Mouse (Mus musculus) limb, embryonic 10.5 days (tissue): ENCODE results near the gene Pdcd7. TPM values are rescaled to one million over a fixed set of nuclear protein-coding genes. Genes with fewer than 3 reads are reported as not detected.
"Not testable (repeated sequence)": the region's sequence is repeated elsewhere in the genome, so short reads cannot be mapped to it uniquely, and the experiment has no call there.

ENCODE experiments used
- DNase-seq: peaks from one replicate; pipeline ENCODE4 v3.0.0-alpha.2; 2017; ENCODE audit warnings: low spot score
- H3K27ac ChIP-seq: fragments of 300-500 bp; sonication (generic); 2 replicates; pipeline ENCODE4 v1.5.1; 2016; ENCODE audit warnings: mild to moderate bottlenecking
- H3K27me3 ChIP-seq: fragments of 300-500 bp; sonication (generic); 2 replicates; pipeline ENCODE4 v1.6.1; 2016; ENCODE audit warnings: low read depth, mild to moderate bottlenecking; ENCODE audit not compliant: poor library complexity, severe bottlenecking
- H3K36me3 ChIP-seq: fragments of 300-500 bp; sonication (generic); 2 replicates; pipeline ENCODE4 v1.6.1; 2016; ENCODE audit warnings: mild to moderate bottlenecking, moderate library complexity
- H3K4me1 ChIP-seq: fragments of 300-500 bp; sonication (generic); 2 replicates; pipeline ENCODE4 v1.6.1; 2016
- H3K4me3 ChIP-seq: fragments of 300-500 bp; sonication (generic); 2 replicates; pipeline ENCODE4 v1.5.1; 2016; ENCODE audit warnings: mild to moderate bottlenecking, moderate library complexity
- H3K9me3 ChIP-seq: fragments of 300-500 bp; sonication (generic); replicated peaks from 2 replicates; pipeline ENCODE4 v1.6.1; 2016; ENCODE audit warnings: mild to moderate bottlenecking
- WGBS: fragments of 180-500 bp; shearing (Covaris S2); methylation state at CpG from one replicate; pipeline ENCODE4 v1.1.7; 2016; 5-methylcytosine and 5-hydroxymethylcytosine counted together
- polyA plus RNA-seq: library from polyadenylated mRNA; unstranded; fragments of >200 nt; fragmentation: Nextera tagmentation; extraction: Ambion mirVana; gene quantifications from 2 replicates; pipeline ENCODE4 v1.2.1, GENCODE M21; 2016

Pdcd7 gene
- polyA plus RNA-seq, 1 experiment from 2014 or later: 11.9 TPM

DNA sequence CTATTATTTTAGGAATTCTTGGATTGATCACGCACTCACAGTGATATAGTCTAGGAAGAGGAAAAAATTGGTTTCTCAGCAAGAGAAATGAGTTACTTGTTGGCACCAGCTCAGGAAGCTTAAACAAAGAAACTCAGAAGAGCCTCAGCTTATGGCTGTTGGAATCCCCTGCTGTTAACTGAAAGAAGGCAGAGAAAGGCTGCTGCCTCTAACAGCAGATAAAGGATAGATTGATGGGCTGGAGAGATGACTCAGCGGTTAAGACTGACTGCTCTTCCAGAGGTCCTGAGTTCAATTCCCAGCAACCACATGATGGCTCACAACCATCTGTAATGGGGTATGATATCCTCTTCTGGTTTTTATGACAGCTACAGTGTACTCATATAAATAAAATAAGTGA, 18.5 kb upstream of the Pdcd7 start:
- whole genome bisulfite sequencing: 94% methylated on average over 2 of the region's 2 CpGs

DNA sequence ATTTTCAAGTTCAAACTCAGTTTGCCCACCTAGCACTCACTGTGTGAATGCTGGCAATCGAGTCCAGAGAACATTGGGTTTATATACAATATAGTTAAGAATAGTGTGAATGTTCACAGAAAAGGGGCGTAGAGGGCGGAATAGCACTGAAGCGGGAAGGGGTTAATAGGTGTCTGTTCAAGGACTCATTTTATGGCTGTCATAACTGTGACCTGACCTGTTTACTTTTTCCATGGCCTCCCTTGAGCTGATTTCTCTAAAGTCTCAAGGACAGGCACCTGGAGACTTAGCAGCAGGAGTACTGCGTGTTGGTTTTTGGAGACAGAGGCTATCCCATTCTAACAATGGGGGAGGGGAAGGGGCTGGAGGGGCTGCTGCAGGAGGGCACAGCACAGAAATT, 11.9 kb upstream of the Pdcd7 start:
- DNase-seq: no peak
- no peaks in the 10 kb centered on the region for H3K4me1 ChIP-seq
- no peaks in the 10 kb centered on the region for H3K27me3 ChIP-seq
- H3K9me3 ChIP-seq: no peaks in the 10 kb centered on the region
- H3K4me3 ChIP-seq: no peak overlapping the region
- H3K27ac ChIP-seq: no peak overlapping the region
- 86% methylated on average over 5 of the region's 5 CpGs for WGBS
- peaks cover 29% of the 10 kb centered on the region for H3K36me3 ChIP-seq

More for the DNA sequence above, 18.5 kb upstream of the Pdcd7 start:
- Histone ChIP-seq H3K36me3 (peaks cover 92% of the 10 kb centered on the region), H3K4me1 (no peaks in the 10 kb centered on the region), H3K27ac (no peak overlapping the region), H3K27me3 (no peaks in the 10 kb centered on the region), H3K9me3 (no peaks in the 10 kb centered on the region), H3K4me3 (no peak overlapping the region)
- DNase-seq: no peak

DNA sequence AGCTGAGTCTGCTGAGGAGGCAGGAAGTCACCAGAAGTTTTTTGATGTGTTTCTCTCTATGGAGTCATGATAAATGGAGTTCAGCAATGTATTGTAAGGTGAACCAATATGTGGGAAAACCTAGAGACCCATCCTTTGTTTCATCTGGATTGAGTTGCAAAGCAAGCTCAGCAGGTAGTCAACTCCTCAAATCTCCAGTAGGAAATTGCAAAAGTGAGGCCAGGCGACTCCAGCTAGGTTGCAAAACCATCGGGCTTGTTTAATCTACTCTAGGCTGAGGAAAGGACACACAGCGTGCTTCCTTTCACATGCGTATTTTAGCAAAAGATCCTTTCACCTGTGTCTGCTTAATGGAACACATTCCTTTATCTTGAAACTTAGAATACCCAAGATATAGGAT, 6.8 kb upstream of the Pdcd7 start:
- H3K27ac ChIP-seq: no peak overlapping the region
- 88% methylated on average over 4 of the region's 4 CpGs for WGBS
- DNase-seq: no peak

GRCm38 (mm10) chr9:65340414-65340813, 5.5 kb upstream of the Pdcd7 start:
- no peak overlapping the region for H3K27ac ChIP-seq
- H3K4me3 ChIP-seq: no peak overlapping the region
- H3K9me3 ChIP-seq: 0 out of 2 replicates have a peak, but pooled peaks cover 2% of the 10 kb centered on the region
- no peaks in the 10 kb centered on the region for H3K36me3 ChIP-seq
- DNase-seq: no peak
- no peaks in the 10 kb centered on the region for H3K4me1 ChIP-seq
- no peaks in the 10 kb centered on the region for H3K27me3 ChIP-seq
- 89% methylated on average over 2 of the region's 2 CpGs for WGBS

More for the DNA sequence above, 6.8 kb upstream of the Pdcd7 start:
- no peaks in the 10 kb centered on the region for H3K4me1 ChIP-seq
- H3K27me3 ChIP-seq: no peaks in the 10 kb centered on the region
- H3K4me3 ChIP-seq: no peak overlapping the region
- no peaks in the 10 kb centered on the region for H3K36me3 ChIP-seq
- H3K9me3 ChIP-seq: no peaks in the 10 kb centered on the region

GRCm38 (mm10) chr9:65345439-65345838, 465 bp upstream of the Pdcd7 start:
- not testable (repeated sequence) for H3K36me3 ChIP-seq, H3K27me3 ChIP-seq, DNase-seq, H3K9me3 ChIP-seq
- Histone ChIP-seq H3K4me1 (peaks cover 18% of the 10 kb centered on the region), H3K27ac (peak overlapping the region; percentile 92), H3K4me3 (peak overlapping the region; percentile 95)
- 72% methylated on average over 11 of the region's 11 CpGs for WGBS

DNA sequence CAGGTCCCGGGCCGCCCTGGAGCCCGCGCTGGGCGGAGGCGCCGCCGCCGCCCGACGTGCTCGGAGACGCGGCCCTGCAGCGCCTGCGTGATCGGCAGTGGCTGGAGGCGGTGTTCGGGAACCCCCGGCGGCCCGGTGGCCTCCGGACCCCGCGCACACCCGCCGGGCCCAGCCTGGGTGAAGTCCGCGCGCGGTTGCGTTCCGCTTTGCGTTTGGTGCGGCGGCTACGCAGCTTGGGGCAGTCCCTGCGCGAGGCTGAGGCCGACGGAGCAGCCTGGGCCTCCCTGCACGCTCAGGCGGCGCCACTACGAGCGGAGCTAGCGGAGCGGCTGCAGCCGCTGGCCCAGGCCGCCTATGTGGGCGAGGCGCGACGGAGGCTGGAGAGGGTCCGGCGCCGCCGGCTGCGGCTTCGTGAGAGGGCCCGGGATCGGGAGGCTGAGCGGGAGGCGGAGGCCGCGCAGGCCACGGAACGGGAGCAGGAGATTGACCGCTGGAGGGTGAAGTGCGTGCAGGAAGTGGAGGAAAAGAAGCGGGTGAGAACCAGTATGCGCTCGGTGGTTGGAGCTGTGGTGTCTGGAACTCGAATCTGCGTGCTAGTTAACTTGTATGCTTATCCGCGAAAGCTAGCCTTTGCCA, 690 bp downstream of the Pdcd7 start:
- peak; percentile 69 for DNase-seq
- under 1% methylated on average over 76 of the region's 77 CpGs for WGBS
- no peaks in the 10 kb centered on the region for H3K36me3 ChIP-seq
- peaks cover 18% of the 10 kb centered on the region for H3K4me1 ChIP-seq
- H3K4me3 ChIP-seq: peak overlapping the region; percentile 95
- H3K9me3 ChIP-seq: 0 out of 2 replicates have a peak, but pooled peaks cover 2% of the 10 kb centered on the region
- no peaks in the 10 kb centered on the region for H3K27me3 ChIP-seq
- peak overlapping the region; percentile 92 for H3K27ac ChIP-seq

GRCm38 (mm10) chr9:65347112-65347850, 1.4 kb downstream of the Pdcd7 start:
- Histone ChIP-seq H3K4me1 (peaks cover 18% of the 10 kb centered on the region), H3K36me3 (no peaks in the 10 kb centered on the region), H3K27ac (peak overlapping the region; percentile 92), H3K4me3 (peak overlapping the region; percentile 95), H3K27me3 (no peaks in the 10 kb centered on the region), H3K9me3 (0 out of 2 replicates have a peak, but pooled peaks cover 2% of the 10 kb centered on the region)
- WGBS: 48% methylated on average over 8 of the region's 8 CpGs
- DNase-seq: no peak

- Histone ChIP-seq H3K27me3 (no peaks in the 10 kb centered on the region), H3K4me3 (no peak overlapping the region), H3K4me1 (0 out of 2 replicates have a peak, but pooled peaks cover 1% of the 10 kb centered on the region), H3K36me3 (peaks cover 41% of the 10 kb centered on the region), H3K27ac (no peak overlapping the region), H3K9me3 (no peaks in the 10 kb centered on the region)
- DNase-seq: no peak
- 91% methylated on average over 5 of the region's 5 CpGs for WGBS
Observed at GRCm38 (mm10) chr9:65353251-65353650, 7.3 kb downstream of the Pdcd7 start.

- Histone ChIP-seq H3K4me3 (no peak overlapping the region), H3K9me3 (no peaks in the 10 kb centered on the region), H3K27ac (no peak overlapping the region), H3K4me1 (no peaks in the 10 kb centered on the region), H3K27me3 (no peaks in the 10 kb centered on the region), H3K36me3 (peaks cover 73% of the 10 kb centered on the region)
- no peak for DNase-seq
- 89% methylated on average over 7 of the region's 7 CpGs for WGBS
Observed at GRCm38 (mm10) chr9:65356561-65356960, 10.7 kb downstream of the Pdcd7 start.

GRCm38 (mm10) chr9:65356971-65357370, 11.1 kb downstream of the Pdcd7 start:
- no peaks in the 10 kb centered on the region for H3K27me3 ChIP-seq
- H3K9me3 ChIP-seq: no peaks in the 10 kb centered on the region
- H3K27ac ChIP-seq: no peak overlapping the region
- no peak for DNase-seq
- peaks cover 77% of the 10 kb centered on the region for H3K36me3 ChIP-seq
- no peak overlapping the region for H3K4me3 ChIP-seq
- 97% methylated on average over 2 of the region's 2 CpGs for WGBS
- no peaks in the 10 kb centered on the region for H3K4me1 ChIP-seq

DNA sequence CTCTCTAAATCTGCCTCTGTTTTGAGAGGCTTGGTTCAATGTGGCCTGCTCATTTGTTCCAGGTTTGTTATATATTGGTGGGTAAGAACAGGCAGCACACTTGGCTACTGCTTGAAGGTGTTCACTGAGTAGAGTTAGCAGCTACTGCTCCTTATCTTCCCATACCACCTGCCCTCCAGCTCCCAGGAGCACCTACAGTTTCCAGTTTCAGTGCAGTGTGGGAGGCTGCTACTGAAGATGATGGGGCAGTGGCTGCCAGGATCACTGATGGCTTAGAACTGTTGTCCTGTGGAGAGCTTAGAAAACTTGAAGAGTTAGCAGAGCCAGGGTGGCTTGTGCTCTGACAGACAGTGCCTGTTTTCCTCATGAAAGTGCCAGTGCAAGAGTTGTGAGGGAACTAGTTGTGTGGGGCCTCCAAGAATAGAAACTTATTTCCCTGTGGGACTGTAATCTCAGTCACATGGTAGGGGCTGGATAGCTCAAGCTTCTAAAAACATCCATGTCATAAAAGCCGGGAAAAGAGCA, 13.1 kb downstream of the Pdcd7 start:
- H3K27me3 ChIP-seq: no peaks in the 10 kb centered on the region
- no peaks in the 10 kb centered on the region for H3K4me1 ChIP-seq
- H3K36me3 ChIP-seq: peaks cover 82% of the 10 kb centered on the region
- WGBS: 91% methylated on average over 1 of the region's 1 CpGs
- no peak overlapping the region for H3K4me3 ChIP-seq
- H3K9me3 ChIP-seq: no peaks in the 10 kb centered on the region
- no peak overlapping the region for H3K27ac ChIP-seq
- no peak for DNase-seq

DNA sequence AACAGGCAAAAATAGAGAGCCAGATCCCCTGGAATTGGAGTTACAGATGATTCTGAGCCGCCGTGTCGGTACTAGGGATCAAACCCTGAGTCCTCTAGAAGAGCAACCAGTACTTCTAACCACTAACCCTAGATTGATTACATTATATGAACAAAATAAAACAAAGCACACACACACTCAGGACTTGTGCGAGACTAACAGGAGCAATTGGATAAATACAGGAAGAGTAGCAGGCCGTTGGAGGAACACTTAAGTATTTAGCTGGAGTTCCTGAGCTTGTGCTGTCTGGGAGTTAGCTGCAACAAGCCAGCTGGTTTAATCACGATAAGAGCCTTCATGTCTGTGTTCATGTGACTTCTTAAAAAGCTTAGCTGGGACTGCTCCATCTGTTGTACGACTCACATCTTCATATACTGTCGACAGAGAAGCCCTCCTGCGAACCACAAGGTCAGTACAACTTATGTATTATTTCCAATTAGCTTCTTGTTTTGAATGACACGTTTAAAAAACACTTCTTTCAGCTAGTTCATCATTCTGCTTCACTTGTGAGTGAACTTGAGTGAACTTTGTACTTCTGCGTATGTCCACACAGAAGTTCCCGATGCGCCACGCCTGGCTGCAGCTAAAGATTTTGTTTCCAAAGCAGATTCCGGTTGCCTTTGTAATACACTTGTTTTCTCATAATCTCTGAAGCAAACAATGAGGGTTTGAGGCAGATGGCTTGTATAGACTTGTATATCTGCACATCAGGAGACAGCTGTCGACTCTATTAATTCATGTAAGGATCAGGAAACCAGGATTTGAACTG, 14.9 kb downstream of the Pdcd7 start, which contains the start of gene Ubap1l:
TSS of gene Ubap1l (plus strand) at position 401 of the 808 bp plus-strand sequence.
- Histone ChIP-seq H3K9me3 (no peaks in the 10 kb centered on the region), H3K27me3 (no peaks in the 10 kb centered on the region), H3K27ac (no peak within 1 kb of the TSS), H3K36me3 (peaks cover 77% of the 10 kb centered on the region), H3K4me3 (no peak within 1 kb of the TSS), H3K4me1 (no peaks in the 10 kb centered on the region)
- 95% methylated on average over 16 of the region's 16 CpGs for WGBS
- no peak for DNase-seq
